Mouse (Mus musculus): Measurements from ENCODE around the gene Msi2.

GRCm38 (mm10) chr11:88400926-88401325 lies 317.4 kb downstream of the Msi2 start:
- TF ChIP-seq POLR2A (IDR thresholded peaks at IDR 0.05; ENCODE audit: low read depth, low read length) (no peak), CTCF (IDR thresholded peaks at IDR 0.05; ENCODE audit: extremely low read depth, insufficient read depth, insufficient read length, insufficient replicate concordance) (no peak)
